Mouse (Mus musculus) large intestine, adult 2 months (tissue): Measurements from ENCODE around the gene Smok2a. TPM values are rescaled to one million over a fixed set of nuclear protein-coding genes. Genes with fewer than 3 reads are reported as not detected.
"Not testable (repeated sequence)": the region's sequence is repeated elsewhere in the genome, so short reads cannot be mapped to it uniquely, and the experiment has no call there.

Experiments used
- DNase-seq: peaks from one replicate; pipeline ENCODE4 v3.0.0-alpha.2; 2012; ENCODE audit warnings: low read depth, low spot score
- whole genome bisulfite sequencing: fragments of 180-500 bp; shearing (Covaris S2); methylation state at CpG from one replicate; pipeline ENCODE4 v1.1.7; 2018; 5-methylcytosine and 5-hydroxymethylcytosine counted together
- polyA plus RNA-seq: library from polyadenylated mRNA; depleted of rRNA; stranded (reverse); fragments of >200 nt; gene quantifications from 2 replicates; pipeline ENCODE4 v1.2.3, GENCODE M21; 2012; rRNA removed

Gene Smok2a
- not detected in 2 replicates for polyA plus RNA-seq

GRCm38 (mm10) chr17:13220888-13221287 lies at the start of gene Smok2a:
TSS of gene Smok2a (plus strand) at chr17:13221188.
- WGBS = 85% methylated on average over 3 of the region's 3 CpGs

GRCm38 (mm10) chr17:13173578-13173977 lies 47.4 kb upstream of the Smok2a start:
- 84% methylated on average over 6 of the region's 6 CpGs for WGBS
- not testable (repeated sequence) for DNase-seq

More at GRCm38 (mm10) chr17:13220888-13221287, at the start of gene Smok2a:
- no peak for DNase-seq

DNA sequence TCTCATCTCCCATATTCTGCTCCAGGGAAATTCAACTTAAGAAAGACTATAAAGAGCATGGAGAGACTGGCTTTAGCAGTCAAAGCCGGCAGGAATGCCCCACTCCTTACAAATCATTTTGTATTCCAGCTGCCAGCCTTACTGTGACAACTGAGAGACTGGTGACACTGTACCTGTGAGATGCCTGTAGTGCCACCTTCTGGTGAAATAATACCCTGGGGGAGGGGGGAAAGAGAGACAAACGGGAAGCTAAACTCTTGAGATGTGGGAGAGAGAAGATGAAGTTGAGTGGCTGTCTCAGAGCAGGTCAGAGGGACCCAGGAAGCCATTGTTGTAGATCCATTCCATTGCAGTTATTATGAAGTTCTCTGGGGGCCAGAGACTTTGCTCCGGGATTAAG lies 47.0 kb upstream of the Smok2a start:
- 48% methylated on average over 2 of the region's 3 CpGs for WGBS
- not testable (repeated sequence) for DNase-seq

DNA sequence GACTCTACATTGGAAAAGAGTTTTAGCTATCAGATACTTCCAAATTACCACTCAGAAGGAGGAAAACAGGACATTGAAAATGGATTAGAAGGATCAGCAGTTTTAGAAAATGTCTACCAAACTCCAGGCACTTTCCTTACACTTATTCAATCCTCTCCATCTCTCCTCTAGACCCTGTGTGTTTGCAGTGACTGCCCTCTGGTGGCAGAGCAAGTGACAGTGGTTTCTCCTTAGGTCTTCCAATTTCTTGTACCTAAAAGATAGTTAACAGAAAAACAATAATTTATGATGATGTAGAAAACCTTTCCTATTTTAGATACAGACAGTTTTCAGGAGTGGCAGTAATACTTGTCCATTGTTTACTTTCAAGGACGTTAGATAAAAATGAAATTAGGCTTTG lies 45.4 kb upstream of the Smok2a start:
- WGBS = 25% methylated on average over 1 of the region's 1 CpGs

DNA sequence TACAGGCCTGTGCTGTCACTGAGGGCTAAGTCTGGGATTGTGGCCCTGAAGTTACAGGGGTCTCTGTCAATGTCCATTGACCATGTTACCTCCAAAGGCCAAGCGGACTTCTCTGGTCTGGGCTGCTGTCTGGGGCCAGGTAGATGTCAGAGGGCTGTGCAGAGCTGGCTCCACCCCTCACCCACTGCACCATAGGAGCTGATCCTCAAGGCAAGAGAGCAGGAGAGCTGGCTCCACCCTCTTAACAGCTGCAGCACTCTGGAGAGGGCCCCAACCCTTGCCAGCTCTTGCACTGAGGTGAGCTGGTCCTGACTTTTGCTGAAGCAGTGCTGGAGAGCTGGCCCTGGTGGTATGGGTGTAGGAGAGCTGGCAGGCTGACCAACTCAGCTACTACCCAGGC lies 43.2 kb upstream of the Smok2a start:
- 68% methylated on average over 1 of the region's 1 CpGs for WGBS

More for the DNA sequence above, 45.4 kb upstream of the Smok2a start:
- DNase-seq = not testable (repeated sequence)

GRCm38 (mm10) chr17:13179021-13179420 lies 42.0 kb upstream of the Smok2a start:
- DNase-seq = not testable (repeated sequence)
- 81% methylated on average over 4 of the region's 4 CpGs for WGBS

More for the DNA sequence above, 43.2 kb upstream of the Smok2a start:
- DNase-seq = not testable (repeated sequence)

GRCm38 (mm10) chr17:13180491-13180890 lies 40.5 kb upstream of the Smok2a start:
- WGBS = 87% methylated on average over 5 of the region's 5 CpGs
- not testable (repeated sequence) for DNase-seq

DNA sequence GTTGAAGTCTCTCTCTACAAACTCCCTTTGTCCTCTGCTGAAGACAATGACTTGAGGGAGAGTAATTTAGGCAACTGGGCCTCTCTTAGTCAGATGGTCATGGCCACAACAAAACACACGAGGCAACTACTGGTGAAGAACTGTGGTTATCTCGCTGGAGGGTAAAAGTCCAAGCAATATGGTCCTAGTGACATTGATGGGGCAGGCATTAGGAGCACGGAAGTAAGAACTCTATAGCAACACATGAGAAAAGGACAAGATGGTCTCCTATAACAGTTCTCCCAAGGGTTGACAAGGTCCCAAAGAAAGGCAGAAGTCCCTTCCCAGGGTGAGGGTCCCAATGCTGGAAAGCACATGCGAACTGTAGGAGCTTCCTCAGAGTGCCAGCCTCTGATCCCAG lies 38.3 kb upstream of the Smok2a start:
- 58% methylated on average over 3 of the region's 4 CpGs for whole genome bisulfite sequencing
- not testable (repeated sequence) for DNase-seq

- 94% methylated on average over 5 of the region's 5 CpGs for WGBS
- DNase-seq = not testable (repeated sequence)
Measured at GRCm38 (mm10) chr17:13184514-13184913, 36.5 kb upstream of the Smok2a start.

- not testable (repeated sequence) for DNase-seq
- 82% methylated on average over 6 of the region's 6 CpGs for WGBS
Measured at GRCm38 (mm10) chr17:13186541-13186940, 34.4 kb upstream of the Smok2a start.

DNA sequence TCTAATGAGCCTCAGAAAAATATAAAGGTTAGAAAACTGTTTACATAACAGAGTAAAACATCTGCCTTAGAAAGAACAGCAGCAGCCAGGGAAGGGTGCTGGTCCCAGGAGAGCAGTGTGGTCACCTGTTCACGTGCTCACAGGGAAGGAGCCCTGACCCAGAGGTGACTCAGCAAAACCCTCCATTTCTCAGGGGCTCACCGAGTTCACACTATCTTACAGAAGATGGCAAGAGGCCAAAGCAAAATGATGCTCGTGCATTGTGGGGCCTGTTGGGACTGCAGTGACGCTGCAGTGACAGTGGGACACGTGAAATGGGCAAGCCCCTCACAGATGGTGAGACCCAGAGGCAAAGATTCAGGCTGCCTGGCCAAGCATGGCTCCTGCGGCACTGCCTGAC lies 33.4 kb upstream of the Smok2a start:
- 56% methylated on average over 6 of the region's 6 CpGs for WGBS
- DNase-seq = not testable (repeated sequence)

- 88% methylated on average over 2 of the region's 2 CpGs for WGBS
- not testable (repeated sequence) for DNase-seq
Measured at GRCm38 (mm10) chr17:13188846-13189245, 32.1 kb upstream of the Smok2a start.

DNA sequence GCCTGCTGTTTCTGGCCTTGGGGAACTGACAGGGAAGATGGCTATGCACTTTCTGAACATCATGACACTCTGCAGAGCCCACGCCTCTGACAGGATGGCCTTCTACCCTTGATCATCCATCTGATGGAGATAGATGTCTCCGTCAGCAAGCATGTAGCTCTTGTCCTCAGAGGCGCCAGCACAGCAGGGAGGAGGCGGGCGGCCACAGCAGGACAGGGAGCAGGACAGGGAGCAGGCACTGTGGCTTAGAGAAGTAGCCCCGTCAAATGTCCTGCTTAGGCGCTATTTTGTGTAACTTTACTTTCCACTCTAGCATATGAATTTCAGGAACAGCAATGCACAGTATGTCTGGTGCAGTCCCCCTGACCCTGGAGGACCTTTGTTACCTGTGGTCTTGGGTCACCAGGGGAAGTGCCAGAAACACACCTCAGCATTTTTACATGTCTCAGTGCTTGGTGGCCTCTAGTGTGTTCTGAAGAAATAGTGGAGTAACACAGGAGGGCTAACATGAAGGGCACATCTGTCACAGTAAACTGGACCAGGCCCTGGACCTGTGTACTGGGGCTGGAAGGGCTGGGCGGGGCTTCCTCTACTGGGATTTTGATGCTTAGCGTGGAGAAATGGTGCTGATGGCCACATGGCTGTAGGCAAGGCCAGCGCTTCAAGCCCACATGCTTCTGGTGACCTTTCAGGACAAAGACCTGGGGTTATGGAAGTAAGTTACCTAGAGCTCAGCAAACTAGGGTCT lies 30.0 kb upstream of the Smok2a start:
- not testable (repeated sequence) for DNase-seq
- 84% methylated on average over 10 of the region's 10 CpGs for WGBS

GRCm38 (mm10) chr17:13196486-13196885 lies 24.5 kb upstream of the Smok2a start:
- 58% methylated on average over 4 of the region's 4 CpGs for WGBS
- DNase-seq = not testable (repeated sequence)

DNA sequence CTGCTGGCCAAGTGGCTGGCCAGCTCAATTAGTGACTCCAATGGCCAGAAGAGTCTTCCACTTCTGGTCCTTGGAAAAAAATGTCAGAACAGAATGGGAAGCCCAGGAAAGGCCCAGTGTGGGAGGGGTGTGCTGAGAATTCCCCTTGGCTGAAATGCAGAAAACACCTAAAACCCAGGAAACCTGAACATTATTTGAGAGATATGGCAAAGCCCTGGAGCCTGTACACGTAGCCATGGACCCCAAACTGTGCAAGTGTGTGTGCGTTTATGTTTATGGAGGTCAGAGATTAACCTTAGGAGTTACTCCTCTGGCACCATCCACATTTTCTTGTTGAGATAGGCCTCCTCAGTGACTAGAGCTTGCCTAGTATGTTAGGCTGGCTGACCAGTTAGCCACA lies 22.2 kb upstream of the Smok2a start:
- DNase-seq = not testable (repeated sequence)
- WGBS = 88% methylated on average over 2 of the region's 2 CpGs

DNA sequence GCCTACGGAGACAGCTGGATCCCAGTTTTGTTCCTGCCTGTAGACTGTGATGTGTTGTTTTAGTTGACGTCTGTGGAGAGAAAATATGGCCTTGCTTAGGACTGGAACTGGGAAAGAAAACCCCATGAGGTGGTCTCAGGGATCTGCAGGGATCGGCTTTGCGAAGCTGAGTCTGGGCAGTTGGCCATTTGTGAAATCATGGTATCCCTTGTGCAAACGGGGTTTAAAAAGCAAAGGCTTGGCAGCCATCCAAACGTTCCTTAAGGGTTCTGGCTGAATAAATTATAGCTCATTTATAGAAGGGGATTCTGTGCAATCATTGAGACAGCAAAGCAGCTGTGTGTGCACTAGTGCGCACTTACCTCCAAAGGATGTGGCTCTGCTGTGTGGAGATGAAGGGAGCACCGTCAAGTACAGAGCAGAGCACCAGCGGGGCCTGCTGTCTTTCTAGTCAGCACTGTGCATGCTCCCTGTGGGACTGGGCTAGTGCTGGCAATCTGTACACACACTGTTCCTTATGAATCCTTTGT lies 21.0 kb upstream of the Smok2a start:
- WGBS = 71% methylated on average over 8 of the region's 9 CpGs
- DNase-seq = not testable (repeated sequence)

DNA sequence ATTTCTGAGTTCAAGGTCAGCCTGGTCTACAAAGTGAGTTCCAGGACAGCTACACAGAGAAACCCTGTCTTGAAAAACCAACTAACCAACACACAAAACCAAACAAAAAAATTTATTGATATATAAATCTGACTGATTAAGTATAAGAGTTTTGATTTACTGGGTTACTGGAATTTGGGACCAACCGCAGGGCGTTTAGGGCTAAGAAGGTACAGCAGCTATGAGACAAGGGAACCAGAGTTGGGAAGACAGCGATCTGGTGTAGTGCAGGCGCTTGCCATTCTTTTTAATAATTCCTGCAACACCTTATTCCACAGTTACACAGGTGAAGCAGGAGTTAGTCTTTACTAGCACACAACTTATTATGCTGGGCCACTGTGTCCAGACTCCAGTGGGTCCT lies 19.4 kb upstream of the Smok2a start:
- not testable (repeated sequence) for DNase-seq
- WGBS = 87% methylated on average over 4 of the region's 4 CpGs

- WGBS = 84% methylated on average over 2 of the region's 3 CpGs
- not testable (repeated sequence) for DNase-seq
Measured at GRCm38 (mm10) chr17:13202453-13203107, 18.4 kb upstream of the Smok2a start.

GRCm38 (mm10) chr17:13205247-13205646 lies 15.7 kb upstream of the Smok2a start:
- 82% methylated on average over 1 of the region's 1 CpGs for WGBS

DNA sequence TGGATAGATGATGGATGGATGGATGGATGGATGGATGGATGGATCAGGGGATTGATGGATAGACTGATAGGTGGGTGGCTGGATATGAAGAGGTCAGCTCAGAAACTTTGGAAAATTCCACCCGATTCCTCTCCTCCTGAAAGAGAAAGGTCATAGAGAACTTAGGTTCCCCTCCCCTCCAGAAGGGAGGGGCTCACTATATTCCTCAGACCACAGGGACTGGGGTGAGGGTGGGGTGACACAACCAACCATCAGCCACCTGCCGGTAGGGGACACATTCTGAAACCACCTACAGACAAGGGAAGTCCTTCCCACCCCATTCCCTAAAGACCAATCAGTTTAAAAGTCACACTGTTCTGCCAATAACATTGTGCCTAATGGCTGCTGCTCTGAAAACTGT lies 14.5 kb upstream of the Smok2a start:
- DNase-seq = no peak
- 81% methylated on average over 2 of the region's 2 CpGs for WGBS

More at GRCm38 (mm10) chr17:13205247-13205646, 15.7 kb upstream of the Smok2a start:
- DNase-seq = not testable (repeated sequence)
